Mouse (Mus musculus) left cerebral cortex, adult 9 months (tissue): ENCODE data around the gene Med16.

Experiments
- DNase-seq, 2 experiments: peaks; one replicate each; pipeline ENCODE4 v3.0.0; 2022; ENCODE audit warnings: low spot score in 2 of 2

Gene Med16

GRCm38 (mm10) chr10:79860079-79860911 lies 48.4 kb downstream of the Med16 start:
- DNase-seq = no peak

- DNase-seq = no peak
These were observed 49.6 kb downstream of the Med16 start for GRCm38 (mm10) chr10:79859116-79859515.

DNA sequence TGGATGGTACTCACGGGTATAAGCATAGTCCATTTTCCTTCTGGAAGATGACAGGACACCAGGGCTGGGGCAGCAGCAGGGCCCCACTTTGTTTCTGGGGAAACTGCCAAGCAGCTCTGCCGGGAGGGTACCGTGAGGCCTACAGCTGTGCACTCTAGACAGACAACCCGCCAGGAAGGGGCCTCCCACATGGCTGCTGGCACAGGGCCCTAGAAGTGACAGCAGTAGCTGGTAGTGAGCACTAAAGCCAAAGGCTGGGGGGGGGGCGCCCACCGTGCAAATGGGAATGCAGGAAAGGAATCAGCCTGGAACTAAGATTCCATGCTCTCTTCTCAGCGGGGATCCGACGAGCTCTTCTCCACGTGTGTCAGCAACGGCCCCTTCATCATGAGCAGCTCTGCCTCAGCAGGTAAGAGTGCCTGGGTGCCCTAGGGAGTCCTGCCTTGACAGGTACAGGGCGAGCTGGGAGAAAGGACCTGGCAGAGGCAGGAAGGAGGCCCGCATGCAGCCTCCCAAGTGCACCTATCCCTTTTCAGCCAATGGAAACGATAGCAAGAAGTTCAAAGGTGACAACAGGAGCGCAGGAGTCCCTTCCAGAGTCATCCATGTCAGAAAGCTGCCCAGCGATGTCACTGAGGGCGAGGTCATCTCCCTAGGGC lies 50.2 kb downstream of the Med16 start:
- peak in 1 of 2 experiments; percentile 71 for DNase-seq

DNA sequence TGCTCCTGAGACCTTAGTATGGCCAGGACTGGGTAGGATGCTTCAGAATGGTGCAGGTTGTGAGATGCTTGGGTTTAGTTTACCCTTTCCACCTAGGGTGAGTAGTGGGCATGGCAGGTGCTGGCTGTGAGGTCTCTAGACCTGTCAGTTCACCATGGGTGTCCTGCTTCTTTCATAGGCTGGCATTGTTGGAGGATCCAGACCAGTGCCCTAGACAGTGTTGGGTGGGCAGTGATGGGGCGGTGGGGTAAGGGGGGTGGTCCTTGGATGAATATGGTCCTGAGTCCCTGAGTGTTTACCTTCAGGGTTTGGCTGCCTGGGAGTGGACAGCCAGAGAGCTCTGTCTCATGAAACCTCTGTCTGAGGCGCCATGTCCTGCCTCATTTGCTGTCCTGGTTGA lies 50.8 kb downstream of the Med16 start:
- no peak for DNase-seq

DNA sequence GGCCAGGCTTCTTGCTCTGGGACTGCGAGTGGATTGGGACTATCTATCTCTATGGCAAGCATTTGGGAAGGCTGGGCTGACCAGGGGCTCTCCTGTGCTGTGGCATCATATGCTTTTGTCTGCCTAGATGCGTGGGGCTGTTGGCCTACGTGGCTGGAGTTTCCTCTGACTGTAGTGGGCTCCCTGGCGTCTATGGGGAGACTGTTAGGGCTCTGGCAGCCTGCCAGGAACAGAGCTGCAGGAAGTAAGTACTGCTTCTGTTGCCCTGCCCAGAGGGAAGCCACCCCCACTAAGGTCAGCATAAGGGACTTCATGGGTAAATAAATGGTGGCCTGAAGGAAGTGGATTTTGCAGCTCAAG lies 51.3 kb downstream of the Med16 start:
- DNase-seq = peak in 1 of 2 experiments; percentile 54

DNA sequence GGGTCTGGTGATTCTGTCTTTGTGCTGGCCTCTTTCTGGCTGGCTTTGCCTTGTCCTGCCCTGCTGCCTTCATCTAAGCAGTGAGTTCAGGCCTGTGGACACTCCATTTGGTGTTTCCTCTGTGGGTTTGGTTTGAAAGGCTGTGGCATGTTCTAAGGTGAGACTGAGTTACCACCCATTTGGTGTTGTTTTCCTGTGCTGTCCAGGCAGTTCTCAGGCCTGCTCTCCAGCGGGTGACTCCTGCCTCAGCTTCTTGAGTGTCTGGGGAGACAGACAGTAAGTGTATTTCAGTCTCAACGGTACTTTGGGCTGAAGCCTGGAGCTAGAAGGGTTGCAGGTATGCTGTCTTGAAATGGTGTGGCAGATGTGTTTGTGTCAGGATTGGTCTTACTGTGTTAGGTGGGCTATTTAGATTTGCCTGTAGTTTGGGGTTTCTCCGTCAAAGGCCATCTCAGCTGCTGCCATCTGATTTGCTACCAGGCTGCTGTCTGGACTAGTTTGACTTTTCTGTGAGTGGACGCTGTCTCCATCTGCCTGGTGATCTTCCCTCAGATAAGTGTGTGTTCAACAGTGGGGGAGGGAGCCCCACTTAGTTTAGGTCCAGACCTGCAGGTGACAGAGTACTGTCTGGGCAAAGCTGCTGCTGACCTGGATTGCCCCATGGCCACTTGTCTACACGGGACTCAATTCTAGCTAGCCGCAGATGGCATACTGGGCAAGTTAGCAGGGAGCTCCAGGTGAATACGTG lies 51.8 kb downstream of the Med16 start:
- DNase-seq = no peak

- DNase-seq = no peak
These were observed 52.4 kb downstream of the Med16 start for GRCm38 (mm10) chr10:79856280-79856679.

GRCm38 (mm10) chr10:79855558-79856184 lies 53.1 kb downstream of the Med16 start:
- DNase-seq = no peak

DNA sequence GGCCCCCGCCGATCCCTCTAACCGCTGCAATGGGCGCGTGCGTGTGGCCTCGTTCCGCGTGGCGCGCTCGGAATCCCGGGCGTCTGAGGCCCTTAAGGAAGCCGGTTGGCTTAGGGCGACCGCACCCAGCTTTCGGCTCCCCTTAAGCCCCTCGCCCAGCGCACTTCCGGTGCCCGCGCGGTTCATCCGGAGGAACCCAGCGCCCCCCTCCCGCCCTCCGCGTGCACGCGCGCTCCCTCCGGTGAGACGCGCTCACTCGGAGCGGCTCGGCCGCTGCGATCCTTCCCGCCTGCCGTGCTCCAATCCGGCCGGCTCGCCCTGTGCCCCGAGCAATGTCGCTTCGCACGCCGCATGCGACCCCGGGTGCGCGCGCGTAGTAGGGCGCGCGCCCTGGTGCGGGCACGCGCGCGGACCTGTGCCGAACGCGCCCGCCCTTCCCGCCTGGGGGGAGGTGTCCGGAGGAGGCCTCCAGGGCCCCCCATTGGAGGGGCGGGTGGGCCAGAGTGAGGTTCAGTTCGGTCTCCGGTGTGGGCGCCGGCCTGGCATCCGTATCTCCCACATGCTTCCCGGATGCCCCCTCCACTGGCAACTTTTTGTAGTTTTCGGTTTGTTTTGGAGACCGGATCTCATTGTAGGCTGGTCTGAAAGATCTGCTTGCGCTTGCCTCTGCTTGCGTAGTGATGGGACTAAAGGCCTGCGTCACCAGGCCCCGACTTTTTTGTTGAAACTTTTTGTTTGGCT lies 53.8 kb downstream of the Med16 start:
- DNase-seq = peak in 1 of 2 experiments; percentile 56

DNA sequence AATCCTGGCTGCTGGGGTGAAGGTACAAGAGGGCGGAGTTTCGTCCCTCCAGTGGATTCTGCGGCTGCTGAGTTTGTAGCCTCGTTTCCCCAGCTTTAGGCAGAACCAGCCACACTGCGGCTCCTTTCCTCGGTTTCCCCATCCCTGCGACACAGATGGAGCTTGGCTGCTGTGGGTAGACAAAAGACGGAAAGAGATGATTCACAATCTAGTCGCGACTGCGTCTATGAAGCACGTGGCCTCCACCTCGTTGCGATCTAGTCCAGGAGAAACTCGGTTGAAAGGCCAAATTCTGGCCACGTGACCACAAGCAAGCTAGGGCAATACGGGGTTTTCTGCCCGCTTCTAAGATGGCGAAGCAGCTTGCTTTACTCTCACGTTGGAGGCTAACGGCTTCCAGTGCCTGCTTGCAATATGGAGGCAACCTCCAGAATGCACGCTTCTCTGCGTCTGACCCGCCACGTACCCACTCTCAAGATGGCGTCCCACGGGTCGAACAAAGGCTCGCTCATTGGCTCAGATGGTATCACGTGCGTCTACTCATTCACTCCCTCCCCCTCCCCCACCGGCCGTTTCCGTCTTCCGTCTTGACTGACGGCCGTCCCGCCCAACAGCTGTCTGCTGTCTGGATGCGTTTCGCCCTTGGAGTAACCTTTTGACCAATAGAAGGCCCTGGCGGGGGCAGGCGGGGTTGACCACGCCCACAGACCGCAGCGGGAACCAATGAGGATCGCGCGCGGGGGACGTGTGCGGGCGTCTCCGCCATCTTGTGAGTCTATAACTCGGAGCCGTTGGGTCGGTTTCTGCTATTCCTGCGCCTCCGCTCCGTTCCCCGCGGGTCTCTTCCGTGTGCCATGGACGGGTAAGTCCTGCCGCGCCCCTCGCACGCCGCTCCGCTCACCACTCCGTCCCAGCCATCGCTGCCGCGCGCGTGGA lies 54.6 kb downstream of the Med16 start, which contains the start of gene Ptbp1:
Gene Ptbp1 (plus strand): TSS at position 568 of the 936 bp plus-strand sequence.
- DNase-seq = peak; percentile 99 to 100

DNA sequence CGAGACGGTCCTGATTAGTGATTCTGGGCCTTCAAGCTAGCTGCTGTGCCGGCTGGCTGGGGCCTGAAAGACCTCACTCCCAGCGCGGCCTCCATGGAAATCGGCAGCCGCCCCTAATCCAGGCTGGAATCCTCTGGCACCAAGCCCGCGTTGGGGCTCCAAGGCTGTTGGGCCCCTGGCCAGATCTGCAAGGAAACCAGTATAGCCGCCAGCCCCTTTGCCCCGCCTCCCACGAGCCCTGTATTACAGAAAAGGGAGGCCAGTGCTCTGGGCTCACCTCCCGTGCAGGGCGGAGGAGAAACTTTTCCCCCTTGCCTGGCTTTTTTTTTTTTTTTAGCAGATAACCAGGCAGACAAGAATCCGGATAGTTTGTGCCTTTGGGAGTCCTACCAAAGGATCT lies 55.3 kb downstream of the Med16 start:
- peak; percentile 67 to 86 for DNase-seq

- DNase-seq = no peak
These were observed 55.9 kb downstream of the Med16 start for GRCm38 (mm10) chr10:79852827-79853226.

DNA sequence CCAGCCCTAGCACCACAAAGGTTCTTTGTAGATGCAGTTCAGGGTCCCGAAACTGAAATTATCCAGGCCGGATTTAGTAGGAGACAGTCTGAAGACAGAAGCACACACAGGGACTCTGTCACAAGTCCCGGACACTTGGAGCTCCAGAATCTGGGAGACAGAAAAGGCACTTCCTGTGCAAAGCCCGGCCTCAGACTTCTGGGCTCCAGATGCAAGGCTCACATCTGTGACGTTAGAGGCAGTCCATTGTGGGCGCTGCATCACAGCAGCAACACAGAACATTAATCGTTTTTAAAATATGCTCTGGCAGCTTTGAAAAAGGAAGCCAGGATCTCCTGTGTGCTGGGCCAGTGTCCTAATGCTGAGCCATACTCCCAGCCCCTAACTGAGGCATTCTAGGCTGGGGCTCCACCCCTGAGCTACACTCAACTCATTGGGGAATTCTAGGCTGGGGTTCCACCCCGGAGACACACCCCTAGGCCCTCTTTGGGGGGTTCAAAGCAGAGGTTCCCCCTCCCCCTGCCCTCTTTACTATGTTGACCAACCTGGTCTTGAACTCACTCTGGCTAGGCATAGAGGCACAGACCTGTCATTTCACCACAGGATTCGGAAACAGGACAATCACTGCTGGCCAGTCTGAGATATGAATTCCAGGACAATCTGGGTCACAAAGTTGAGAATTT lies 56.5 kb downstream of the Med16 start:
- DNase-seq = no peak

DNA sequence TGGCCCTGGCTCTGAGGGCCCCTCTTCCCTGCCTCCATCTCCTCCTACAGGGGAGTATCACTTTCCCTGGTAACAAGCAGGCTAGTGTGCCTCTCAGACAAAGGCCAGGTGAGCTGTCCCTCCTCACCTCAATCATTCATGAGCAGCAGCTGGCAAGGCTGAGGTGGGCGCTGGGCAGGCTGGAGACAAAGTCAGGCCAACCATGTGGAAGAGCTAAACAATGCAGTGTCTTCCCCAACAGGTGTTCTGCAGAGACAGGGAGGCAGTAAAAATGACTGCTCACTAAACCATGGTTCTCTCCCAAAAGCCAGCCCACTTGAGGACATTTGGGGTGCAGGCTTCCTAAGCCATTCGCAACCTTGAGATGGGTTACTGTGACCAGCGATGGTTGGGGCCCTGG lies 57.1 kb downstream of the Med16 start:
- DNase-seq = no peak

DNA sequence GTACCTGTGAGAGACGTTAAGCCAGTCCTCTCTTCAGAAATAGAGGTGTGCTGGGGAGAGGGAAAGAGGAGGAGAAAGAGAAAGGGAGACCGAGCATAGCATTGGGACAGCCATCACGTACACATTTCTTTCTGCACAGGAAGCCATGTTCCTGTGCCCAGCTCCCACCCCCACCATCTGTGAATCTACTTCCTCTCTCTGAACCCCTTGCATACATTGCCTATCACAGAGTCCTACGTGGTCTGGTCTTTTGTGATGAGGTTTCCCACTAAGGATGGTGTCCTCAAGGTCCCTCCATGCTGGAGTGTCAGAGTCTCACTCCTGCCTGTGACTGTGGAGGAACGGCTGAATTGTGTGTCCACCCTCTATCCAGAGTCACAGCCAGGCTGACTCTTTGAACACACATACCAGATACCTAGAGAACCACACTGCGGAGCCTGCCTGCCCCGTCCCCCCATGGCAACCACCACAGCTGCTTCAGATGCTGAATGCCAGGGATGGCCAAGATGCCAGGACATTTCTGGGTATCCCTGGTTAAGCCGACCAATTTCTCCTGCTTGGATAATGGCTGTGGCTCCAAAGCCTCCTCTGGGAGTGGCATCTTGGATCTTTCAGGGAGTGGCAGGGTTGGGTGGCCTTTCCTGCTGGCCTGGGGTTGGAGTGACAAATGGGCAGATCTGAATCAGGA lies 58.6 kb downstream of the Med16 start:
- DNase-seq = no peak

DNA sequence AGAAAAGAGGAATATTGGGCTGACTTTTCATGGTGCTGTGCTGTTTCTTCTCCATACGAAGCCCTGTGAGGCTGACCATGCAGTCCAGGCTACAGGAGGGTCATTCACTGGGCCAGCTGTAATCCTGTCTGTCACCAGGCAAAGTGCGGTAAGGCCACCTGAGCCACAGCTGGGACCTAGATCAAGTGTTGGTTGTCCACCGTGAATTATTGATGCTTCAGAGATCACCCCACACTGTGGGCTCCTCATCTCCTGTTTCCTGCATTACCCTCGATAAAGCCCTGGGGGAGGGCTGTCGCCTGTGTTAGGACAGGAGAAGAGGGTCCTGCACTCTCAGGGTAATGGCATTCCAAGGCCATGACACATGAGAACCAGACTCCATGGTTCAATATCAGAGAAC lies 62.2 kb downstream of the Med16 start:
- no peak for DNase-seq
